Mouse (Mus musculus) gastrocnemius, postnatal 36 days (tissue): ENCODE measurements around the gene Sys1. TPM values are rescaled to one million over a fixed set of nuclear protein-coding genes. Genes with fewer than 3 reads are reported as not detected.

ENCODE experiments used
- DNase-seq, 2 experiments: peaks; one replicate each; pipeline ENCODE4 v3.0.0; 2022
- intact Hi-C: fragments of 180-260 bp; cut with DNase I; formaldehyde crosslinking; loops from one replicate; pipeline ENCODE4 v1.15.1; 2025
- total RNA-seq, 2 experiments: library from RNA; stranded (reverse); gene quantifications; 2 replicates each; pipeline ENCODE4 v1.2.3; 2021

The Sys1 gene
- total RNA-seq, 2 experiments from 2014 or later: 17.2 to 20.3 TPM

DNA sequence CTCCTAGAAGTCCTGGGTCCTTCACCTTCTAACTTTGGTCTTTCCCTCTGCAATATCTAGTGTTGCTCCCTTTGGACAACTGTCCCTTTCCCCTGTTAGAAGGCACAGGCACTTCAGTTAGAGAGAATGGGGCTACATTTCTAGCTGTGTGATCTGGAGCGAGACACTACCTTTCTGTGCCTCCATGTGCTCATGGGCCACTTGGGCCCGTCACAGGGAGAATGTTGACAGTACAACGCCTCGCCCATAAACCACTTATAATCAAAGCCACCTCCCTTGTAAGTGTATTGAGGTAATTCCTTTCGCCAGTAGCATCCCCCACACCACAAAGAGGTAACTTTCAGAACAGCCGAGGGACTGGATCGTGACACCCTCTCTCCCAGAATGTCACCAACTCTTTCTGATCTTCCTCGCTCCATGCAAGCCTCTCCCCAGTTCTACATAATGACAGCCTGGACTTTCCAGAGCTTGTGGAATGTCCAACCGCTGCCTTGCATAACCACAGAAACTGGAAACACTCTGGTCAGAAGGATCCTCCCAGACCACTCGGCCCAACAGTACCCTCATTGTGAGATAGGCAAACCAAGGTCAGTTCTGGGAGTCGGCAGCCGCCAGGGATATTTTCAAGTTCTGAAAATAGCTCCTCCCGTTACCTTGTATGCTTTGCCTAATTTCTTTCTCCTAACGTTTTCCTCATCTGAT is 7.3 kb upstream of the Sys1 start:
- intact Hi-C loops: no loop called here
- no peak for DNase-seq

DNA sequence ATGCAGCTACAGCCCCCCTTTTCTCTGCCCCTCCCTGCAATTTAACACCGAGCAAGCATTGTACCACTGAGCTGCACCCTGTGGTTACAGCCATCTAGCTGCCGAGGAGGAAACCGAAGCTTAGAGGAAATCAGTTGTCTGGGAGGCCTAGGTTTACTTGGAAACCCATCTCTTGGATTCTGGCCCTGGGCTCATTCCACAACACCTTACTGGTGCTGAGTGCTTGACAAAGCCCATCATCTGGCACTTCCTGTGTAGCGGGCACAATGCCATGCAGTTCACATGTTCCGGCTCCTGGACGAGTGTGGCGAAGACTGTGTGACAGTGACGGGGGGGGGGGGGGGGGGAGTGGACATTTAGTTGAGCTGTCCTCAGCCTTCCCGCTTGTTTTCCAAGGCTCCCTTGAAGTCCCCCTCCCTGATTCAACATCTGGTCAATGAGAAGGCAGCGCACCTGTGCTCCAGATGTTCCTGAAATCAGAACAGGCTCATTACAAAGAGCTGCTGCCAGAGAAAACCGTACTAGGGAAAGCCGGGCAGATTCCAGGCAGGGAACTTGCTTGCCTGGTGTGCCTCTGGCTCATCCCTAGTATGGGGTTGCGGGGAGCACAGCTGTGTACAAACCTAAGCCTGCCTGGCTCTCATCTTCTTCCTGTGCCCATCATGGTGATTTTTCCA is 4.6 kb upstream of the Sys1 start:
- intact Hi-C loops: no loop called here
- no peak for DNase-seq

DNA sequence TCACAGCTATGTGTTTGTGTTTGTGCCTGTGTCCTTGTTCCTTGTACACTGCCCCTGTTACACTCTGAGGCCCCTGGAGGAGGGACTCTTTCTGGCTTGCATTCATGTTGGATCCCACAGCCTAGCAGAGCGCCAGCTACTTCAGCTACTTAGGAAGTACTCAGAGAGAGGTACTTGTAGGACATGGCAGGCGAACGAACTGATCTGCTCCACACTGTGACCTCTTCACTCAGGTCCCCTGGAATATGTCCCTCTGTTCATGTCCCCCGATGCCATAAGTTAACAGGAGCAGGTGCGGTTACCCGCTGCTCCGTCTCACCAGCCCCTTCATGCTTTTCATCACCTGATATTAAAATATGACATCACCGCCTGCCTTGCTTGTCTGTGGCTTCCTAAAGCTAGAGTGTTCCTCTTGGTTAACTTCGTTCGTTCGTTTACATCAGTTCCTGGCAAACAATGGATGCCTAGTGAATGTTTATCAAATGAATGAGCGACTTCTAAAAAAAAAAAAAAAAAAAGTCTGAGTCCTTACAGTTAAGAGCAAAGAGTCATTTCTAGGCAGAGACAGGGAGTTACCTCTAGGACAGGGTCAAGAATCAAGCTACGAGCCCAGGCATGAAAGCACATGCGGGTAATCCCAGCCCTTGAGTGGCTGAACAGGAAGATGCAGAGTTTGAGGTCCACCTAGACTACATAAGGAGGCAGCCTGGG is 3.6 kb upstream of the Sys1 start:
- DNase-seq: no peak
- intact Hi-C loops: no loop called here

DNA sequence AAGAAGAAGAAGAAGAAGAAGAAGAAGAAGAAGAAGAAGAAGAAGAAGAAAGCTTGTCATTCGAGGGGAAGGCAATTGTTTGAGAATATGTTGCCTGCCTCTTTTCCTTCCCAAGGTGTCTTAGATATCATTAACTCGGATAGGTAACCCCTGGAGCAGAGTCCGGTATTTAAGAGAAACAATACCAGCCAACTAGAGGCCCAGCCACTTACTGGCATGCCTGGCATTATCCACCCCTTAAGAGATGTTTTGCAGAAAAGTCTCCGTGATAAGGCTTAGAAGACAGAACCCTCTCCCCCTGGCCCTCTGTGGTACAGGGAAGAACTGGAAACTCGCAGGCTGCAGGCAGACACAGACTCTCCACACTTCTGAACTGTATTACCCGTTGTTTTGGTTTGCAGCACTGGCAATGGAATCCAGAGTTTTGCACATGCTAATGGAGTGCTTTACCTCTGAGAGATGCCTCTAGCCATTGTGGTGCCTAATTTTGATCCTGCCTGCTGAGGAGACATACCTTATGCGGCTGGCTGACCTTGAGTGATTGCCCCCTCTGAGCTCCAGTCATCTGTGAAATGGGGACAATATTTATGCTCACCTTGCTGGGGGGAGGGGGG is 2.8 kb upstream of the Sys1 start:
- no peak for DNase-seq
- intact Hi-C loops: no loop called here

DNA sequence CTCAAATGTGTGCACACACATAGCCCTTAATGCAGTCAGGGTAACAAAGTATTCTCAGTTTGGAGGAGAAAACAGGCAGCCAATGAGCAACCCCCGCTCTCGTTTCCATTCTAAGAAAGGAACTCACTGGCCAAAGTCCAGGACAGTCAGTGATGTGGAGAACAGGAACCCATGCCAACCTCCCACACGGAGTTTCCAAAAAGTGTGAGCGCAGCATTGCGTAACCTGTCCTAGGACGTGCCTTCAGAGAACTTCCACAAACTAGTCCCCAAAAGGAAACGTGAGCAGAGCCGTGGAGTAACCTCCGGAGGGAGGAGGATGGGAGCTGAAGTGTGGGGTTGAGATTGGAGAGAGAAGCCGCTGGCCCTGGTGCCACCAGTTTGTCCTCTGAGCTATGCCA is 1.9 kb upstream of the Sys1 start:
- DNase-seq: peak; percentile 60 to 81
- intact Hi-C loops: no loop called here

DNA sequence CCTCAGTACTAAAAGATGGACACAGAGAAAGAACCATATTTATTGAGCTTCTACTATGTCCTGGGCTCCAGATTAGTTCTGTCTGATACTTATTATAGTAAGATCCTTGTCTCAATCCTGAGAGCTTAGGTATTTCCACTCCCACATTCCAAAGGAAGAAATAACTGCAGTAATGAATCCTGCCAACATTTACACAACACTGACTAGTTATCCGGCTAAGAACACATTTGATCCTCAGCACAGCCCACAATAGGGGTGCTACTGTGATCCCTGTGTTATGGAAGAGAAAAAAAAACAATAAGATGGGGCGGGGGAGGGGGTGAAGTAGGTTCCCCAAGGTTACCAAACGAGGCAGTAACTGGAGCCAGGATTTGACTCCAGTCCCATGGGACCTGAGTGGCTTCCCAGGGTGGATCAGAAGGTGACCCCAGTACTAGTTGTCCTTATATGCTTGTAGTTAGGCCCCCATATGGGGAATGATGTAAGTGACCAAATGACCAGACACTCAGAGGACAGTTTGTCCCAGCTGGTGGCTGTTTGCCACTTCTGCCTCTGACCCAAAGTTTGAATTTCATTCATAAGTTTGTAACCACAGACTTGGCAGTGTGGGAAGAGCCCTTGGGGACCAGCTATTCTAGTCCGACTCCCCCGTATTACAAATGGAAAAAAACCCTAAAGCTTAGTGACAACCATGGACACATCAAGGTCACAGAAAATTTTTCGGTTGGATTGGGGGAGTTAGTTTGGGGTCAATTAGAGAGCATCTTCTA is 1.2 kb upstream of the Sys1 start:
- peak in 1 of 2 experiments; percentile 70 for DNase-seq
- intact Hi-C loops: no loop called here

DNA sequence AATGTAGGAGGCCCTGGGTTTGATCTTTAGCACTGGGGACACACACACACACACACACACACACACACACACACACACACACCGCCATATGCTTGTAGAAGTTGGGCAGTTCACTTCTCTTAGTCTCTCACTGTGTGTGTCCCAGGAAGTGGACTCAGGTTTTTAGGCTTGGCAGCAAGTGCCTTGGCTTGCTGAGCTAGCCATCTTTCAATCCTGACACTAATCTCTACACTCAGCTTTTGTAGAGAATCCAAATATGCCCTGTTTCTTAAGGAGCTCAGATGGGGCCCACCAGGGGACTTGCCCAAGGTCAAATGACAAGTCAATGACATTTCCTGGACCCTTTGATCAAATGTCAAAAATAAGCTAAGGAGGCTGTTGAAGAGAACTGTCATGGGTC is 351 bp upstream of the Sys1 start:
- DNase-seq: no peak
- intact Hi-C loops: no loop called here

DNA sequence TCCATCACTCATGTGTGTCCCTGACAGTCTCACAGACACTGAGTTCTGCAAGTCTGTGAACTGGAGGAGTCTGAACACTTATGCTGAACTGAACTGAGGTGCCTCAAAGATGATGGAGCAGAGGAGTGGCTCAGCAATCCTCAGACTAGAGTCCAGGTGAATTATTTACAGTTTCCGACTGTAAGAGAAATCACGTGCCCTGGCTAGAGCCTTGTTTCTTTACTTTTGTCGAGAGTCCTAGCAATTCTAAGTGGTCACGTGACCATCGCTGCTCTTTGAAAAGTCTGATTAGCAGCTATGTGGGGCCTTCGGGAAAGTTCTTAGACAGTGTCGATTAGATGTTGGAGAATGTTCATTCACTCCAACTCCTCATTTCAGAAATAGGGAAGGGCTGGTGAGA is 1.2 kb downstream of the Sys1 start:
- intact Hi-C loops: loop anchor here (2.0 kb wide), 1 partner anchor 41 kb away; no protein-coding TSS in a partner anchor
- no peak for DNase-seq

DNA sequence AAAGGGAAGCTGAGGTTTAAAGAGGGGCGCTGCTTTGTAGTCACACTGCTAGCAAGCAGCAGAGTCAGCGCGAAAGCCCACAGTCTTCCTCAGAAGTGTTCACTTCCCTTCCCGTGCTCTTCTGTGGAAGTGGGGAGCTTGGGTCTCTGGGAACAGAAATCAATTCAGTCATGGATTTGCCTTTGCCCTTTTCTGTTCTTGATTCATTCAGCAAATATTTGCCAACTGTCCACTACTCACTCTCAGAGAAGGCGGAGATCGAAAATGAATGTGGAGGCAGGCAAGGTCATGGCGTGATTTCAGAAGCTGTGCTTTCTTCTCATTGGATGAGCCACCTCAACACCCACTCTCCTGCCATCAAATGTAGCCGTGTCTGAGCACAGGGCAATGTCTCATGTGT is 1.8 kb downstream of the Sys1 start:
- DNase-seq: no peak
- intact Hi-C loops: loop anchor here (2.0 kb wide), 1 partner anchor 42 kb away; no protein-coding TSS in a partner anchor

DNA sequence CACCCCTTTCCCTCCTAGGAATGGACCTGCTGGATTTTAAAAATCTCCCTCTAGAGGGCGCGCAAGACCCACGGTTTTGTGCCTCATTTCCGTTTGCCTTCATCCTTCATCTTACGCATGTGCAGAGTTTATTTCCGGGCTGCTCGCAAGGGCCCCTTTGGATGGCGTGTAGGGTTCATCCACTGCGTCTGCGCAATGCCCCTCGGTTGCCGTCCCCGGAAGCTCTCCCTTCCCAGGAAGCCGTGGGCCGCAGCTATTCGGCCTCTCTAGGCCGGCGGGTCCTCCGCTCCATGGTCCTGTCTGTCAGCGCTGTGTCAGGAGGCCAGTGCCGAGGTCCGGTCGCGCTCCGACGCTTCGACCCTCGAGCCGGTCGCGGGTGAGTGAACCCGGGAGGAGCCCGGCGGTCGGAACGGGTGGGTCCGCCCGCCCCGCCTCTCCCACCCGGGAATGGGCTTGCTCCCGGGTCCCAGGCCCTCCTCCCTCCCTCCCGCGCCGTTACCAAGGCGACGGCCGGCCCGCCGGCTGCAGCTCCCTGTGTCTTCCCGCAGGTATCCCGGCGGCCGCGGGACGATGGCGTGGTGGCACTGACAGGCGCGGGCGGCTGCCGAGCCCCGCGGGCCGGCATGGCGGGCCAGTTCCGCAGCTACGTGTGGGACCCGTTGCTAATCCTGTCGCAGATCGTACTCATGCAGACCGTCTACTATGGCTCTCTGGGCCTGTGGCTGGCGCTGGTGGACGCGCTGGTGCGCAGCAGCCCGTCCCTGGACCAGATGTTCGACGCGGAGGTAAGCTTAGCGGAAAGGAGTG is 4.2 kb downstream of the Sys1 start, which contains the start of gene Gm20458:
Gm20458 (plus strand) TSS at position 223 of the 807 bp plus-strand sequence.
- intact Hi-C loops: no loop called here
- peak; percentile 91 to 93 for DNase-seq

DNA sequence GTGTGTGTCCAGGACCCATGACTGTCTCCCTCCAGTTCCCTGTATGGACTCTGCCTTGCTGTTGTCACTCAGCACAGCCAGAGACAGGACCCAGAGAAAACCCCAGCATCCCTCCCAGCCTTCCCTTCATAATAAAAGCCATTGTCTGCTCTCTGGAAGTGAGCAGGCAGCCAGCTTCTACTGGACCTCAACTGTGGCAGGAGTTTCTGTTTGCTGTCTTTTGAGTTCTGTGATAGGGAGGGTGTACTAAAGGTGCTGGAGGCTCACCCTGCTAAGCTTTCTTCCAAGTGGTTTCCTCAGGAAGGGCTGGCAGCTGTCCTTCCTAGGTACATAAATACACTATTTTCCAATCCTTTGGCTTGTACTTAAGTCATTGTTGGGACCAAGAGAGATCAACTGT is 8.4 kb downstream of the Sys1 start:
- no peak for DNase-seq
- intact Hi-C loops: no loop called here

DNA sequence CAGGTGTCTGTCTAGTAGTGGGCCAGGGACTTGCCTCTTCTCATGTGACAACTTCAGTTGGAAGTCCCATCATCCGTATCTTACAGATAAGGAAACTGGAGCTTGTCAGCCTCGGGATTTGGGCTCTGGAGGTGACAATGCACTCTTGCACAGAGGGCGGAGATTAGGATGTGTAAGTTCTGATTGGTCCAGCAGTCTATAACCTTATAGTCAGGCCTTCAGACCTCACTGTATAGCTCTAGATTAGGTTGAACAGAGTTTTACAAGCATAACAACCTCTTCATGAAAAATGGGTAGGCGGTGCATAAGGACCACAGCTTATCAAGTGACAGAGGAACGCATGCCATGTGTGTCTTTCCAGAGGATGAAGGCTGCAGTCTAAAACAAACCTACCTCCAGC is 10.0 kb downstream of the Sys1 start:
- intact Hi-C loops: no loop called here
- DNase-seq: no peak

DNA sequence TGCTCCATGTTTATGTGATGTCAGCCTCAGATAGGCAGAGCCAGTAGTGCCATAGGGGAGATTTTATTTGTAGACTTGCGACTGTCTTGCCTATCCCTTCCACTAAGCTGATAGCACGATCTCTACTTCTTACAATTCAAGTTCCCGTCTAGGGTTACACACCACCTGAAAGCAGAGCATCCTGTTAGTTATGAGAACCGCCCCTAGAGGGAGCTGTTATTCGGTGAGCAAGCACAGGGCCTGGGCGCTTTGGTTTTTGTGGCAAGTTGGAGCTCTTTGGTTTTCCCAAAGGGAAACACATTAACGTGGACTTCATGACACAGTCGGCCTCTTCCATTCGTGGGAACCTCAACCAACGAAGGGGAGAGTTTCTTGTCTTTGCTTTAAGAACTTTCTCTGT is 13.5 kb downstream of the Sys1 start:
- intact Hi-C loops: no loop called here
- DNase-seq: no peak

DNA sequence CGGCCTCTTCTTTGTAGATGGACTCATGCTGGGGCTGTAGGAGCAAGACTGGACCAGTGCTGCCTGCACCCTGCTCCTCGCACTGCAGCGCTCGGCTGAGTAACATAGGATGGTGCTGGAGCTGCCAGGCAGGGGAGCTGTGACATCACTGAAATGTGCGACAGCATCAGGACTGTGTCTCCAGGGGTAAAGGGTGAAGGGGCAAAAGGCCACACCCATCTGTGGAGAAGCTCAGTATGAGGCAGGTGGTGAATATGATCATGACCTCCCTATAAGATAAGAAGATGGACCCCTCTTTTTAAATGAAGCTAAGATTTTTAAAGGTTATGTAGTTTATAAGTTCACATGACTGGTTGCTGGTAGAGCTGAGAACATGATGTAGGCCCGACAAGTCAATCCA is 16.9 kb downstream of the Sys1 start, which contains the start of gene Trp53tg5:
Trp53tg5 (minus strand) TSS at position 101 of the 400 bp plus-strand sequence.
- intact Hi-C loops: loop anchor here (2.0 kb wide), 1 partner anchor 45 kb away; no protein-coding TSS in a partner anchor
- DNase-seq: no peak

DNA sequence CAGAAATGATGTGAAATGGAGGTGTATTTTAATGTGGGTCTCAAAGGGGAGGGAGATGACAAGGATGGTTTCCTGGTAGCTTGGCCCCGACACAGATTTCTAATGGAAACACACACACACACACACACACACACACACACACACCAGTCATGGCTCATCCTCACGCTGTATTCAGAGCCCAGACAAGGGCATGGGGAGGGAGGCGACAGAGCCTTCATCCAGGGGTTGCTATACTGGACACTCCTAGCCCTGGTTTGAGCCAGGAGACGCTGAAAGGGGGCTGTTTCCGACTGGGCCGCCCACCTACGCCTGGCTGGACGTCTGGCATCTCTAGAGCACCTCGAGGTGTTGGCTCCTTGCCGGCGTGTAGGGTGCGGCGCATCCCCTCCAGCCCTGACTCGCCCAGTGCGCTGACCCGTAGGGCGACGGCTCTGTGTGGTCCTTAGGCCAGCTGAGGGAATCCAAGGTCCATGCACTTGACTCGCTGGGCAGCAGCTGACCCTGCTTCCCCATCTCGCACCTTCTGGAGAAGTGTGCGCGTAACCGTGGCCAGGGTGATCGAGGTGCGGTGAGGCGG is 29.0 kb downstream of the Sys1 start, which contains the start of gene Dbndd2:
Dbndd2 (plus strand) TSS at position 426 of the 577 bp plus-strand sequence.
- intact Hi-C loops: no loop called here
- DNase-seq: peak; percentile 39 to 46

DNA sequence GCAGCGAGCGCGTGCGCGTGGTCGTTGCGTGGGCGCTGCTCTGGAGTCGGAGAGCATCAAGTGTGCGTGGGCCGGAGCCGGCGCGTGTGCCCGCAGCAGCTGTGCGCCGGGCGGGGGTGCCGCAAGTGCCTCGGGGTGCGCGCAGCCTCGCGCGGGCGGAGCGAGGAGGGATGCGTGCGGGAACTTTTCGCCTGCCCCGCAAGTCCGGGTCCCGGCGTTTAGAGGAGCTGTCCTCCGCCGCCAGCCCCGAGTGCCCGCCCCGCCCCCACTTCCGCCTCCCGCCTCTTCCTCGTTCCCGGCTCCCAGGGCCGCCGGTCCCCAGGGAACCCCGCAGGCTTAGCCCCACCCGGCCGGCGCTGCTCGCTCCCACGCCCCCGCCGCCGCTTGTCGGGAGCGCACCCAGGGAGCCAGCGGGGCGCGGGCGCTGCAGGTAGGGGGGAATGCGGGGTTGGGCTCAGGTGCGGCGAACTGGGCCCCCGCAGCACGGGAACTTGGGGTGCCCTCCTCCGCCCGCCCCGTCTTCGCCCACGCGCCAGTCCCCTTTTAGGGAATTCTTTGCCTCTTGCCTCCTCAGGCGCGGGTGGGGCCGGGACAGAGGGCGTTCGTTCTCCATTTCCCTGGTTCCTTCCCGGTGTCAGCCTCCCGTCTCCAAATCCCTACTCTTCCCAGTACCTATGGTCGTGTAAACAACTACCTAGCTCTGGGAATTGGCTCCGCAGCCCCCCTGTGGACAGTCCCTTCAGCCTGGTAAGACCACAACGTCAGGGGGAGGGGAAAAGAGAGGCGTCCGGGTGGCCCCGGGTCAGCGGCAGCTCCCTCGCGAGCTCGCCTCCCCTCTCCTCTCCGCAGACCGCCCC is 29.7 kb downstream of the Sys1 start:
- peak; percentile 57 to 77 for DNase-seq
- intact Hi-C loops: no loop called here

DNA sequence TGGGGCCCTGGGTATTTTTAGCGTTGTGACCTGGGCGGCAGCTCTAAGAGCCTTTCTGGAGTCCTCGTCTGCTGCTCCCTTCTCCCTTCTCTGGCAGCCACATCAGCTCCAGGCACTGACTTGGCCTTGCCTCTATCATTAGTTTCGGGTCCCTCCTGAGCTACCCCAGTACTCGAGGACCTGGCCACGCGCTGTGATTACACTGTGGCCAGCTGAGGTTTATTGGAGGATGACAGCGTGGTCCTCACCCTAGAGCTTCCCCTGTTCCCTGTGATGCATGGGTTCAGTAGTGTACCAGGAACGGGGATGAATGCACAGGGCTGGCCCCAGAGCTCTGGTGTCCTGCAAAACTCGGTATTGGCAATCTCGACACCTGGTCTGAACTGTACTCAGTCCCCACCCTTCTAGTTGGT is 30.4 kb downstream of the Sys1 start:
- no peak for DNase-seq
- intact Hi-C loops: no loop called here

DNA sequence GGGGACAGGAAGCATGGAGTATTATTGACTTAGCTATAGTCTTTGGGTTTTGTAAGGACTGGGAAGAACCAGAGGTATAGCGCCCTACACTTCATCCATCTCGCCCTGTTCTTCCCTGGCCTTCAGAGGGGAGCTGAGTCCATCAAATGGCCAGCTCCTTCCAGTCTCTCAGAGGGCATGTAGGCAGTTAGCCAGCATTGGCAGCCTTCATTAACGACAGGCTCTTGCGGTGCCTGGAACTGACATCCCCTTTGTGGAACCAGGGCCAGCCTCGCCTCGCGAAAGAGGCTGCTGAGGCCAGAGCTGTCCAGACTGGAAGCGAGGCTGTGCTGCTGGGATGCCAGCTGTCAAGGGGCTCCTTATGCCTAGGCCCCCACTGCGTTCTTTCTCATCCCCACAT is 31.0 kb downstream of the Sys1 start:
- no peak for DNase-seq
- intact Hi-C loops: no loop called here
